Mouse (Mus musculus) MEL (cell line): ENCODE data around the gene Efna2.

Experiments used
- CTCF ChIP-seq, 3 experiments: IDR thresholded peaks in 2 of 3; conservative IDR thresholded peaks in 1 of 3; 2 replicates each; pipeline ENCODE4 v1.5.1; 2011 to 2012; ENCODE audit warnings: low read length in 3 of 3, low read depth in 2 of 3, mild to moderate bottlenecking in 2 of 3, improper control_type of control experiment in 1 of 3, inconsistent platforms in 1 of 3, mixed read lengths in 1 of 3, moderate library complexity in 1 of 3; ENCODE audit not compliant: control insufficient read depth in 1 of 3, insufficient read depth in 1 of 3, poor library complexity in 1 of 3, severe bottlenecking in 1 of 3
- EP300 ChIP-seq, 2 experiments: IDR thresholded peaks; 2 replicates each; pipeline ENCODE4 v1.6.1; 2011; ENCODE audit warnings: improper control_type of control experiment in 2 of 2, low read length in 2 of 2, low read depth in 1 of 2, mild to moderate bottlenecking in 1 of 2
- GATA1 ChIP-seq: IDR thresholded peaks from 2 replicates; pipeline ENCODE4 v1.6.1; 2011; ENCODE audit warnings: low read depth, low read length, improper control_type of control experiment
- JUND ChIP-seq: IDR thresholded peaks from 2 replicates; pipeline ENCODE4 v1.6.1; 2011; ENCODE audit warnings: low read depth, mild to moderate bottlenecking, improper control_type of control experiment, low read length
- NRF1 ChIP-seq: IDR thresholded peaks from 2 replicates; pipeline ENCODE4 v1.6.1; 2014; ENCODE audit warnings: low read depth, mild to moderate bottlenecking, inconsistent platforms, low read length, improper control_type of control experiment, moderate library complexity; ENCODE audit not compliant: poor library complexity, insufficient read depth, severe bottlenecking
- POLR2A ChIP-seq, 2 experiments: IDR thresholded peaks; 2 replicates each; pipeline ENCODE4 v1.6.1; 2011 to 2012; ENCODE audit warnings: low read length in 2 of 2, mild to moderate bottlenecking in 2 of 2, control low read depth in 1 of 2, improper control_type of control experiment in 1 of 2, low read depth in 1 of 2, moderate library complexity in 1 of 2; ENCODE audit not compliant: control insufficient read depth in 1 of 2, insufficient read depth in 1 of 2, poor library complexity in 1 of 2
- POLR2AphosphoS5 ChIP-seq: IDR thresholded peaks from 2 replicates; pipeline ENCODE4 v1.6.1; 2012; ENCODE audit warnings: low read depth, borderline replicate concordance, mild to moderate bottlenecking, inconsistent platforms, low read length, moderate library complexity, mixed read lengths
- SIN3A ChIP-seq: IDR thresholded peaks from 2 replicates; pipeline ENCODE4 v1.6.1; 2012; ENCODE audit warnings: low read length, improper control_type of control experiment, inconsistent platforms
- TAL1 ChIP-seq: IDR thresholded peaks from 2 replicates; pipeline ENCODE4 v1.6.1; 2012; ENCODE audit warnings: mild to moderate bottlenecking, inconsistent platforms, low read length, moderate library complexity, mixed read lengths
- USF2 ChIP-seq, 2 experiments: IDR thresholded peaks; 2 replicates each; pipeline ENCODE4 v1.6.1; 2011 to 2012; ENCODE audit warnings: improper control_type of control experiment in 2 of 2, low read length in 2 of 2, borderline replicate concordance in 1 of 2, inconsistent platforms in 1 of 2, low read depth in 1 of 2, mild to moderate bottlenecking in 1 of 2; ENCODE audit not compliant: insufficient read depth in 1 of 2
- ZC3H11A ChIP-seq: IDR thresholded peaks from 2 replicates; pipeline ENCODE4 v1.6.1; 2012; ENCODE audit warnings: low read depth, mild to moderate bottlenecking, inconsistent platforms, low read length, improper control_type of control experiment

DNA sequence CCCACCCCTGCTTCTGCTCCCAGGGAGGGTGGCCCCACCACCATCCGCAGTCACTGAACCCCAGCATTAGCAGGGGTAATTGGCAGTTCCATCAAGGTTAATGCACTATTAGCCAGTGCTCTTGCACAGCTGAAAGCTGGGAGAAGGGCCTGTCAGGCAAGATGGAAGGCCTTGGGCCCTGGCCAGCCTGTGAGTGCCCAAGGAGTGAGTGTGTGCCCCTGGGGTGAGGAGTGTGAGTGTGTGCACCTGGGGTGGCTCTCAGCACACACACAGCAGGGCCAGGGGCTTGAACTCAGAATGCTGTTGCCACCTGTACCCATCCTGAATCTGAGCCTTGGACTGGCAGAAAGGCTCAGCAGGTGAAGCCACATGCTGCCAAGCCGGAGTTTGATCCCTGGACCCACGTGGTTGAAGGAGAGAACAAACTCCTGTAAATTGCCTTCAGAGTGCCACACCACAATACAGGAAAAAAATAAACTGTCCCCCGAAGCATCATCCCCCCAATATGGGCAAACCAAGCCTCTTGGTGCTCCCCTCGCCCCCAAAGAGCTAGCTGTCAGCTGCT lies 2.9 kb upstream of the Efna2 start:
- TF ChIP-seq SIN3A (no peak), POLR2A (IDR thresholded peaks at IDR 0.05; ENCODE audit: control insufficient read depth in 1 of 2, insufficient read depth in 1 of 2, low read depth in 1 of 2, low read length in 2 of 2, poor library complexity in 1 of 2) (no peak), CTCF (IDR thresholded peaks at IDR 0.05 in 2 of 3, conservative IDR thresholded peaks at IDR 0.05 in 1 of 3; ENCODE audit: control insufficient read depth in 1 of 3, insufficient read depth in 1 of 3, low read depth in 2 of 3, low read length in 3 of 3, poor library complexity in 1 of 3, severe bottlenecking in 1 of 3) (no peak), TAL1 (no peak), EP300 (IDR thresholded peaks at IDR 0.05; ENCODE audit: low read depth in 1 of 2, low read length in 2 of 2) (no peak), USF2 (IDR thresholded peaks at IDR 0.05; ENCODE audit: borderline replicate concordance in 1 of 2, insufficient read depth in 1 of 2, low read depth in 1 of 2, low read length in 2 of 2) (no peak), JUND (no peak), POLR2AphosphoS5 (no peak), GATA1 (no peak), NRF1 (no peak), ZC3H11A (no peak)
